Mouse (Mus musculus) lung, adult 2 months (tissue): ENCODE data around the gene Azin2.

Experiments
- CTCF ChIP-seq: fragments of 200-500 bp; IDR thresholded peaks from 2 replicates; pipeline ENCODE4 v1.5.1; 2011; ENCODE audit warnings: mild to moderate bottlenecking, low read length, control low read depth; ENCODE audit not compliant: insufficient read depth
- POLR2A ChIP-seq: fragments of 200-500 bp; IDR thresholded peaks from 2 replicates; pipeline ENCODE4 v1.6.1; 2011; ENCODE audit warnings: low read depth, mild to moderate bottlenecking, control low read depth, low read length, borderline replicate concordance; ENCODE audit errors: extremely low read depth

GRCm38 (mm10) chr4:128978634-128979033, 16.4 kb upstream of the Azin2 start:
- TF ChIP-seq POLR2A (no peak), CTCF (no peak)
